23 mouse cellular contexts compared by ENCODE assay signal in the genomic region with DNA sequence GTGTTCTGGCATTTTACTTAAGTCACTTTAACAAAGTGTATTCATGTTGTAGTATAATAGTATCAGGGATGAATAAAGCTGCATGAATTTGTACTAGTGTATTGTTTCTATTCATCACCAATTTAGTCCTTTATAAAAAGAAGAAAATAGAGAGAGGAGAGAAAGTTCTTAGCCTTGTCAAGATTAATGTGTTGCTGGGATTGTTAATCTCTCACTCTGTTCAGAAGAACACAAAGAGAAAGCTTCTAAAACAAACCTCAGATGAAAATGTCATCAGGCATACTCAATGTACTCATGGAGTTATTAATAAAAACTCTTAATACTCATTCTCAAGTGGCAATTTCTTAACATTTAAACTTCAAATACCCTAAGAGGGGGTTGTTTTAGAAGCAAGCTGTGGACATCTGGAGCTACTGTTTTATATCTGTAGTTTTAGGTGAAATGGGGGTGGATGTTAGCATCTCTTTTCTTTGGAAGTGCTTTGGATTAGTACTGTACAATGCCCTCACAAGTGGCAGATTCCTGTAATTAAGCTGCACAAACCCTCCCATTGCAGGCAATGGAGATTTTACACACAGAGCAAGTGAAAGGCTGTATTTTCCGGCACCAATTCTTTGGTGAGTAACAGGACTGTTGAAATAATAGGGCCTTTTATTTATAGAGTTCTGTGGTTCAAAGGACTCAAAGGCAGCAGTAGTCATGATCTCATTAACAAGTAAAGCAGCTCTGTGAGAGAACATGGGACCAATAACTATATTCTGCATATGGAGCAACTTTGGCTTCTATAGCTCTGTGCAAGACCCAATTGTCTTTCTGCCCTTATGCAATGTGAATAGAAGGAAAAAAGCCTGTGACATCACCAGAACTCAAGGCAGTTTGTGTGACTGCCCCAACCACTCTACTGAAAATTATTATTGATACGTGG.
DNase-seq lines count a peak whose midpoint lies in the region; ATAC-seq lines count a peak whose summit lies in the region.
"Had no signal": no experiment of that assay in that cellular context is flagged by ENCODE, and none has a peak within 500 bp of the region (broad histone marks: within the 10 kb centered on the region; RNA-seq: fewer than 3 reads in every experiment).

No protein-coding gene starts in this region.

- peak; percentile 56; the same call in 1 of the 2 replicates for ATAC-seq in embryonic facial prominence, embryonic 11.5 days (replicated peaks; ENCODE audit: insufficient number of reproducible peaks, low FRiP score, low TSS enrichment, low read depth)
- peak; percentile 85 for ATAC-seq in neural tube, embryonic 11.5 days (ENCODE audit: insufficient read depth, low FRiP score, low TSS enrichment)
- no peak for ATAC-seq in neural tube, embryonic 15.5 days (ENCODE audit: low FRiP score)
- peak; percentile 96 for ATAC-seq in forebrain, embryonic 15.5 days (replicated peaks)
- ATAC-seq: intestine, embryonic 15.5 days had no signal

- no peak overlapping the region for H3K27ac ChIP-seq in embryonic facial prominence, embryonic 11.5 days (replicated peaks; ENCODE audit: low read depth, low read length)
- no peak overlapping the region for H3K27ac ChIP-seq in embryonic facial prominence, embryonic 10.5 days (replicated peaks)
- H3K27ac ChIP-seq in neural tube, embryonic 11.5 days (ENCODE audit: low read depth, low read length): no peak overlapping the region
- H3K27ac ChIP-seq in neural tube, embryonic 15.5 days (replicated peaks): no peak overlapping the region
- no peak overlapping the region for H3K27ac ChIP-seq in forebrain, embryonic 15.5 days (replicated peaks)
- H3K27ac ChIP-seq: heart, embryonic 13.5 days; hindbrain, embryonic 15.5 days; intestine, embryonic 15.5 days; kidney, embryonic 15.5 days had no signal

- no peak overlapping the region for H3K4me2 ChIP-seq in embryonic facial prominence, embryonic 11.5 days (ENCODE audit: low read depth, low read length)
- no peak overlapping the region for H3K4me2 ChIP-seq in neural tube, embryonic 11.5 days (ENCODE audit: low read depth)
- no peak overlapping the region for H3K4me2 ChIP-seq in neural tube, embryonic 15.5 days
- no peak overlapping the region for H3K4me2 ChIP-seq in forebrain, embryonic 15.5 days (replicated peaks)
- H3K4me2 ChIP-seq: heart, embryonic 13.5 days; hindbrain, embryonic 15.5 days; intestine, embryonic 15.5 days; kidney, embryonic 15.5 days; liver, embryonic 11.5 days had no signal

- peak; percentile 7 for DNase-seq in embryonic facial prominence, embryonic 11.5 days (ENCODE audit: low spot score)
- DNase-seq in embryonic facial prominence, embryonic 10.5 days (ENCODE audit: low spot score): no peak
- DNase-seq in neural tube, embryonic 11.5 days (ENCODE audit: low spot score): no peak
- DNase-seq in frontal cortex, postnatal 36 days (ENCODE audit: low spot score in 2 of 2): no peak
- no peak for DNase-seq in thymus, postnatal 14 days
- DNase-seq: adrenal gland, postnatal 14 days; cerebellum, adult 8-10 months; gastrocnemius, postnatal 10 days; heart, adult 11 months; kidney, postnatal 4 days; layer of hippocampus, adult 9-11 months; lung, adult 18-20 months; lung, postnatal 14 days; thymus, postnatal 36 days had no signal

- H3K27me3 ChIP-seq in embryonic facial prominence, embryonic 11.5 days (ENCODE audit: control insufficient read depth, insufficient read depth, low read length): no peaks in the 10 kb centered on the region
- H3K27me3 ChIP-seq in embryonic facial prominence, embryonic 10.5 days (replicated peaks; ENCODE audit: low read depth, poor library complexity, severe bottlenecking): no peaks in the 10 kb centered on the region
- no peaks in the 10 kb centered on the region for H3K27me3 ChIP-seq in neural tube, embryonic 11.5 days (ENCODE audit: control insufficient read depth, insufficient read depth, low read length)
- H3K27me3 ChIP-seq in neural tube, embryonic 15.5 days (replicated peaks): no peaks in the 10 kb centered on the region
- no peaks in the 10 kb centered on the region for H3K27me3 ChIP-seq in forebrain, embryonic 15.5 days
- H3K27me3 ChIP-seq: heart, embryonic 13.5 days; hindbrain, embryonic 15.5 days; intestine, embryonic 15.5 days; kidney, embryonic 15.5 days had no signal

- H3K4me3 ChIP-seq in embryonic facial prominence, embryonic 11.5 days (ENCODE audit: low read depth, low read length): no peak overlapping the region
- H3K4me3 ChIP-seq in embryonic facial prominence, embryonic 10.5 days: no peak overlapping the region
- no peak overlapping the region for H3K4me3 ChIP-seq in neural tube, embryonic 11.5 days (ENCODE audit: low read depth, low read length)
- no peak overlapping the region for H3K4me3 ChIP-seq in neural tube, embryonic 15.5 days (replicated peaks)
- H3K4me3 ChIP-seq in forebrain, embryonic 15.5 days: no peak overlapping the region
- H3K4me3 ChIP-seq: heart, embryonic 13.5 days; hindbrain, embryonic 15.5 days; intestine, embryonic 15.5 days; kidney, embryonic 15.5 days; myocyte had no signal

- no peak overlapping the region for H3K9ac ChIP-seq in embryonic facial prominence, embryonic 11.5 days (replicated peaks; ENCODE audit: low read length)
- H3K9ac ChIP-seq in neural tube, embryonic 11.5 days (ENCODE audit: low read length): no peak overlapping the region
- no peak overlapping the region for H3K9ac ChIP-seq in neural tube, embryonic 15.5 days (replicated peaks)
- H3K9ac ChIP-seq in forebrain, embryonic 15.5 days (replicated peaks): no peak overlapping the region
- H3K9ac ChIP-seq: heart, embryonic 13.5 days; hindbrain, embryonic 15.5 days; intestine, embryonic 15.5 days; kidney, embryonic 15.5 days had no signal

- H3K4me1 ChIP-seq in embryonic facial prominence, embryonic 11.5 days (ENCODE audit: control insufficient read depth, insufficient read depth, low read length): no peaks in the 10 kb centered on the region
- no peaks in the 10 kb centered on the region for H3K4me1 ChIP-seq in embryonic facial prominence, embryonic 10.5 days
- no peaks in the 10 kb centered on the region for H3K4me1 ChIP-seq in neural tube, embryonic 11.5 days (ENCODE audit: control insufficient read depth, insufficient read depth, low read length)
- H3K4me1 ChIP-seq in neural tube, embryonic 15.5 days: no peaks in the 10 kb centered on the region
- H3K4me1 ChIP-seq in forebrain, embryonic 15.5 days: no peaks in the 10 kb centered on the region
- H3K4me1 ChIP-seq: heart, embryonic 13.5 days; hindbrain, embryonic 15.5 days; intestine, embryonic 15.5 days; kidney, embryonic 15.5 days had no signal

- H3K36me3 ChIP-seq in embryonic facial prominence, embryonic 11.5 days (replicated peaks; ENCODE audit: control insufficient read depth, insufficient read depth, low read depth, low read length): no peaks in the 10 kb centered on the region
- H3K36me3 ChIP-seq in embryonic facial prominence, embryonic 10.5 days (replicated peaks): no peaks in the 10 kb centered on the region
- no peaks in the 10 kb centered on the region for H3K36me3 ChIP-seq in neural tube, embryonic 11.5 days (ENCODE audit: control insufficient read depth, insufficient read depth, low read length)
- no peaks in the 10 kb centered on the region for H3K36me3 ChIP-seq in neural tube, embryonic 15.5 days
- H3K36me3 ChIP-seq in forebrain, embryonic 15.5 days: no peaks in the 10 kb centered on the region
- H3K36me3 ChIP-seq: G1E; heart, embryonic 13.5 days; hindbrain, embryonic 15.5 days; intestine, embryonic 15.5 days; kidney, embryonic 15.5 days had no signal

- 76% methylated on average over 2 of the region's 2 CpGs for WGBS in embryonic facial prominence, embryonic 11.5 days
- WGBS in embryonic facial prominence, embryonic 10.5 days: 78% methylated on average over 2 of the region's 2 CpGs
- WGBS in neural tube, embryonic 11.5 days: 71% methylated on average over 2 of the region's 2 CpGs
- 37% methylated on average over 2 of the region's 2 CpGs for WGBS in neural tube, embryonic 15.5 days
- 13% methylated on average over 2 of the region's 2 CpGs for WGBS in forebrain, embryonic 15.5 days

- no peaks in the 10 kb centered on the region for H3K9me3 ChIP-seq in embryonic facial prominence, embryonic 11.5 days (replicated peaks; ENCODE audit: control insufficient read depth, low read length)
- H3K9me3 ChIP-seq in embryonic facial prominence, embryonic 10.5 days: no peaks in the 10 kb centered on the region
- H3K9me3 ChIP-seq in neural tube, embryonic 11.5 days (ENCODE audit: control insufficient read depth, low read length): no peaks in the 10 kb centered on the region
- H3K9me3 ChIP-seq in neural tube, embryonic 15.5 days (replicated peaks): no peaks in the 10 kb centered on the region
- no peaks in the 10 kb centered on the region for H3K9me3 ChIP-seq in forebrain, embryonic 15.5 days
- H3K9me3 ChIP-seq: G1E; heart, embryonic 13.5 days; hindbrain, embryonic 15.5 days; intestine, embryonic 15.5 days; kidney, embryonic 15.5 days had no signal
